Mouse (Mus musculus) ES-Bruce4 (cell line): ENCODE results near the gene Ddc. TPM values are rescaled to one million over a fixed set of nuclear protein-coding genes. Genes with fewer than 3 reads are reported as not detected.

Experiments
- H3K27ac ChIP-seq: 2 replicates; pipeline ENCODE4 v1.5.1; 2012; ENCODE audit warnings: low read length, inconsistent platforms; ENCODE audit not compliant: insufficient read depth
- H3K27me3 ChIP-seq: 2 replicates; pipeline ENCODE4 v1.6.1; 2012; ENCODE audit warnings: mild to moderate bottlenecking, low read length, inconsistent platforms; ENCODE audit not compliant: control insufficient read depth, poor library complexity, insufficient read depth, severe bottlenecking
- H3K36me3 ChIP-seq: 2 replicates; pipeline ENCODE4 v1.6.1; 2012; ENCODE audit warnings: inconsistent platforms, mild to moderate bottlenecking, low read length, moderate library complexity; ENCODE audit not compliant: control insufficient read depth, poor library complexity, insufficient read depth, severe bottlenecking
- H3K4me1 ChIP-seq: one replicate; pipeline ENCODE4 v1.8.1; 2011; ENCODE audit warnings: low read length; ENCODE audit not compliant: control insufficient read depth, insufficient read depth
- H3K4me3 ChIP-seq: 2 replicates; pipeline ENCODE4 v1.5.1; 2011; ENCODE audit warnings: low read depth, mild to moderate bottlenecking, low read length
- H3K9ac ChIP-seq: 2 replicates; pipeline ENCODE4 v1.6.1; 2012; ENCODE audit warnings: low read depth, mild to moderate bottlenecking, inconsistent platforms; ENCODE audit not compliant: poor library complexity, severe bottlenecking
- H3K9me3 ChIP-seq: replicated peaks from 2 replicates; pipeline ENCODE4 v1.6.1; 2012; ENCODE audit warnings: mild to moderate bottlenecking, low read length, inconsistent platforms; ENCODE audit not compliant: control insufficient read depth, poor library complexity, insufficient read depth, severe bottlenecking
- CTCF ChIP-seq: IDR thresholded peaks from one replicate; pipeline ENCODE4 v1.8.1; 2011; ENCODE audit warnings: low read depth, low read length
- EP300 ChIP-seq: IDR thresholded peaks from 2 replicates; pipeline ENCODE4 v1.6.1; 2011; ENCODE audit warnings: low read depth, low read length; ENCODE audit not compliant: insufficient read depth
- POLR2A ChIP-seq: IDR thresholded peaks from one replicate; pipeline ENCODE4 v1.8.1; 2011; ENCODE audit warnings: low read length; ENCODE audit not compliant: insufficient read depth
- polyA plus RNA-seq: library from polyadenylated mRNA; stranded (reverse); fragments of >200 nt; gene quantifications from 2 replicates; pipeline ENCODE4 v1.2.4, GENCODE M21; 2011; ENCODE audit warnings: low read depth; ENCODE audit not compliant: missing spikeins, insufficient read depth, insufficient read length

The Ddc gene
- polyA plus RNA-seq, 1 experiment, result 7.0 TPM

DNA sequence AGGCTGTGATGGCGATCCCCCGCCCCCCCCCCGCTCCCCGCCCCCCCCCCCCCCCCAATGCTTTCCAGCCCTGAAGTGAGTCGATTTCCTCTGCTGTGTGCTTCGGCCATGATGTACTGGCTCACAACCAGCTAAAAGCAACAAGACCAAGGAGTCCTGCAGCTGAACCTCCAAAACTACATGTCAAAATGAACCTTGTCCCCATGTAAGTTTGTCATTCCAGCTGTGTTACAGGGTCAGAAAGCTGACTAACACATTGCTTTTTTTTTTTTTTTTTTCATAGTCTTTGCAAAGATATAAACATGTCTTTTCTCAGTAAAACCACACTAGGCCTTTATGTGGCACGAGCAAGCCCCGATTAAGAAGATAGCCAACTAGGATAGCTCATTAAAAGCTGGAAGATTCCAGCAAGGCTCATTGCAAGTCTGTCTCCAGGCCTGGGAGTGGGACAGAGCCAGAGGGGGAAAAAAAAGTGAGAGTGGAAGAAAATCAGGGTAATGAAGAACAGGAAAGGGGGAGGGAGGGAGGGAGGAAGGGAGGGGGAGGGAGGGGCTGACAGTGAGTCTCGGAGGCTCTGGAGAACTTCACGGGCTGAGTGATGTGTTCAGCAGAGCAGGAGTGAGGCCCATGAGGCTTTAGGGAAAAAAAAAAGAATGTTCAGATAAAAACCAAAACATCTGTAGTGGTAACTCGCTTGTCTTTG lies 19.5 kb downstream of the Ddc start:
- H3K4me3 ChIP-seq, result no peak overlapping the region
- H3K9ac ChIP-seq, result peak overlapping the region; percentile 19
- H3K36me3 ChIP-seq, result no peaks in the 10 kb centered on the region
- no peaks in the 10 kb centered on the region for H3K27me3 ChIP-seq
- peak overlapping the region; percentile 81 for H3K27ac ChIP-seq
- peaks cover 1% of the 10 kb centered on the region for H3K4me1 ChIP-seq
- no peaks in the 10 kb centered on the region for H3K9me3 ChIP-seq
- TF ChIP-seq EP300 (no peak), CTCF (no peak), POLR2A (no peak)

GRCm38 (mm10) chr11:11877891-11878277 lies 20.1 kb downstream of the Ddc start:
- Histone ChIP-seq H3K27me3 (no peaks in the 10 kb centered on the region), H3K4me3 (no peak overlapping the region), H3K4me1 (peaks cover 1% of the 10 kb centered on the region), H3K27ac (0 out of 2 replicates have a peak overlapping the region, but pooled peaks have one; percentile 11), H3K9me3 (no peaks in the 10 kb centered on the region), H3K9ac (no peak overlapping the region), H3K36me3 (no peaks in the 10 kb centered on the region)
- TF ChIP-seq POLR2A, result no peak

- Histone ChIP-seq H3K27ac (no peak overlapping the region), H3K4me1 (peaks cover 1% of the 10 kb centered on the region), H3K27me3 (no peaks in the 10 kb centered on the region)
Measured at GRCm38 (mm10) chr11:11876366-11876765, 21.6 kb downstream of the Ddc start.

DNA sequence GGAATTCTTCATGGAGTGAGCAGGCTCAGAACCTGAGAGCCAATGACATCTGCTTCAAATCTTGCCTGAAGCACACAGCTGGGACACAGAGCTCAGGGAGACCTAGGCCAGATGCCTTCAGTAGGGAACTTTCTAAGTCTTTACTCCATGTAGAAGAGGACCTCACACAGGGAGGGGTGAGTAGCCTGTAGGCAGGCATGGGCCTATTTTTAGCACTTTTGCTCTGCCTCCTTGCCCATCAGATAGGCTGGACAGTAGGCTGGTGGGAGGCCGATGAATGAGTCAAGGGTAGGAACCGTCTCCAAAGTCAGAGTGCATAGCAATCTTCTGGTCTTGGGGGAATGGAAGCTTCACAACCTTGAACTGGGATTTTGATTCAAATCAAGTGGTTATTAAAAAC lies 22.7 kb downstream of the Ddc start:
- Histone ChIP-seq H3K4me3 (no peak overlapping the region), H3K27ac (no peak overlapping the region), H3K27me3 (no peaks in the 10 kb centered on the region), H3K36me3 (no peaks in the 10 kb centered on the region), H3K4me1 (peaks cover 1% of the 10 kb centered on the region), H3K9ac (no peak overlapping the region), H3K9me3 (no peaks in the 10 kb centered on the region)
- TF ChIP-seq CTCF (no peak), POLR2A (no peak), EP300 (no peak)

More at GRCm38 (mm10) chr11:11876366-11876765, 21.6 kb downstream of the Ddc start:
- H3K4me3 ChIP-seq, result no peak overlapping the region
- H3K9me3 ChIP-seq, result no peaks in the 10 kb centered on the region
- H3K9ac ChIP-seq, result no peak overlapping the region
- no peak for TF ChIP-seq POLR2A
- no peak for TF ChIP-seq CTCF
- TF ChIP-seq EP300, result no peak
- no peaks in the 10 kb centered on the region for H3K36me3 ChIP-seq

GRCm38 (mm10) chr11:11873023-11873908 lies 24.7 kb downstream of the Ddc start:
- H3K27ac ChIP-seq, result no peak overlapping the region

More at GRCm38 (mm10) chr11:11873023-11873908, 24.7 kb downstream of the Ddc start:
- no peaks in the 10 kb centered on the region for H3K27me3 ChIP-seq
- no peaks in the 10 kb centered on the region for H3K36me3 ChIP-seq
- H3K9ac ChIP-seq, result no peak overlapping the region
- H3K4me1 ChIP-seq, result peaks cover 1% of the 10 kb centered on the region
- no peak overlapping the region for H3K4me3 ChIP-seq
- TF ChIP-seq EP300, result no peak
- TF ChIP-seq POLR2A, result no peak
- TF ChIP-seq CTCF, result no peak
- H3K9me3 ChIP-seq, result no peaks in the 10 kb centered on the region
